Mouse (Mus musculus) erythroblast, embryonic 14.5 days (primary cell): ENCODE results near the gene Smim22. TPM values are rescaled to one million over a fixed set of nuclear protein-coding genes. Genes with fewer than 3 reads are reported as not detected.
A peak's percentile ranks its signal among the peaks of the same experiment; 100 is the strongest.

Experiments used
- H3K27me3 ChIP-seq: 2 replicates; pipeline ENCODE4 v1.6.1; 2012; ENCODE audit warnings: inconsistent platforms; ENCODE audit not compliant: control insufficient read depth
- H3K36me3 ChIP-seq: 2 replicates; pipeline ENCODE4 v1.6.1; 2012; ENCODE audit warnings: mild to moderate bottlenecking, inconsistent platforms; ENCODE audit not compliant: control insufficient read depth
- H3K4me1 ChIP-seq: 2 replicates; pipeline ENCODE4 v1.6.1; 2012; ENCODE audit warnings: inconsistent platforms; ENCODE audit not compliant: control insufficient read depth
- H3K4me3 ChIP-seq: replicated peaks from 2 replicates; pipeline ENCODE3; 2012; ENCODE audit warnings: moderate library complexity, mild to moderate bottlenecking, inconsistent platforms
- H3K9me3 ChIP-seq: 2 replicates; pipeline ENCODE4 v1.6.1; 2012; ENCODE audit warnings: low read length, inconsistent platforms, mixed read lengths; ENCODE audit not compliant: control insufficient read depth
- GATA1 ChIP-seq: IDR thresholded peaks from 2 replicates; pipeline ENCODE4 v1.6.1; 2012; ENCODE audit warnings: low read length, inconsistent platforms, mixed read lengths
- TAL1 ChIP-seq: IDR thresholded peaks from 3 replicates; pipeline ENCODE4 v1.6.1; 2012; ENCODE audit warnings: low read length, inconsistent platforms, mixed read lengths
- polyA plus RNA-seq: library from polyadenylated mRNA; stranded (reverse); fragments of >175 nt; gene quantifications from 2 replicates; pipeline ENCODE4 v1.2.3, GENCODE M21; 2012

The Smim22 gene
- polyA plus RNA-seq, 1 experiment = not detected

GRCm38 (mm10) chr16:5024021-5024420 lies 16.9 kb downstream of the Smim22 start:
- no peak overlapping the region for H3K4me3 ChIP-seq
- no peaks in the 10 kb centered on the region for H3K9me3 ChIP-seq
- H3K27me3 ChIP-seq = no peaks in the 10 kb centered on the region
- no peaks in the 10 kb centered on the region for H3K4me1 ChIP-seq
- TF ChIP-seq GATA1 (no peak), TAL1 (no peak)
- peaks cover 99% of the 10 kb centered on the region for H3K36me3 ChIP-seq

- no peaks in the 10 kb centered on the region for H3K9me3 ChIP-seq
- TF ChIP-seq TAL1 = no peak
- TF ChIP-seq GATA1 = no peak
These were observed 22.8 kb downstream of the Smim22 start for GRCm38 (mm10) chr16:5029847-5030246.

DNA sequence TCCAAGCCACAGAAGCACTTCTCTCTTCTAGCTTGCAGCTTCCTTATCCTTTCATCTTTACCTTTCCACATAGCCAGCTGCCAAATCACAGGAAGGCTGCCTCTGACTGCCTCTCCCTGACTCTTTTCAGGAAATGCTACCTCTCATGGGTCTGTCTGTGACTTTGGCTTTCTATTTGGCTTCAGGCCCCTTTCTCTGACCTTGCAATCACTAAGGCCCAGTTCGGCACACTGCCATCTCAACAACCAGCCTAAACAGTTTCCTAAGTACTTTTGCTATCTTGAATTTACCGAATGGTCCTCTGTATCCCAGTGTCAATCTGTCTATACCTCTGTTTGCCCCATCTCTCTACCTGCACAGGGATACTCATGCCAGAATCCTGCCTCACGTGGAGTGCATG lies 28.5 kb downstream of the Smim22 start:
- peaks cover 98% of the 10 kb centered on the region for H3K36me3 ChIP-seq
- no peak for TF ChIP-seq TAL1
- TF ChIP-seq GATA1 = no peak
- H3K4me3 ChIP-seq = no peak overlapping the region
- no peaks in the 10 kb centered on the region for H3K4me1 ChIP-seq
- no peaks in the 10 kb centered on the region for H3K9me3 ChIP-seq
- H3K27me3 ChIP-seq = no peaks in the 10 kb centered on the region

More at GRCm38 (mm10) chr16:5029847-5030246, 22.8 kb downstream of the Smim22 start:
- Histone ChIP-seq H3K27me3 (no peaks in the 10 kb centered on the region), H3K4me3 (no peak overlapping the region), H3K4me1 (no peaks in the 10 kb centered on the region), H3K36me3 (peaks cover 99% of the 10 kb centered on the region)

GRCm38 (mm10) chr16:5036649-5037234 lies 29.7 kb downstream of the Smim22 start:
- no peaks in the 10 kb centered on the region for H3K27me3 ChIP-seq
- H3K36me3 ChIP-seq = peaks cover 98% of the 10 kb centered on the region

DNA sequence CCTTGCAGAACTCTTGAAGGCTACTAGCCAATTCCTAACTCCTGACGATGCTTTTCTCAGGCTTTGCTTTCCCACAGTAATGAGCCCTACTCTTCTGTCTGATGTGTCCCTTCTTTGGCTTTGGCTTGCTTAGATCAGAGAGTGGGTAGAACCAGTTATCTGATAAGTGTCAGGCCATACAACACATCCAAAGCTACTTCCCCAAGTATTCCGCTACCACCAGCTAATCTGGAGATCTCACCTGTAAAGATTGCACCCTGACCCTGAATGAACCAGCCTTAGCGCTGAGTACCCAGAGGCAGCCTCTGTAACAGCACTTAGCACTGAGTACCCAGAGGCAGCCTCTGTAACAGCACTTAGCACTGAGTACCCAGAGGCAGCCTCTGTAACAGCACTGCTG lies 38.2 kb downstream of the Smim22 start:
- no peaks in the 10 kb centered on the region for H3K27me3 ChIP-seq
- no peak overlapping the region for H3K4me3 ChIP-seq
- H3K9me3 ChIP-seq = no peaks in the 10 kb centered on the region
- no peak for TF ChIP-seq TAL1
- no peak for TF ChIP-seq GATA1
- peaks cover 77% of the 10 kb centered on the region for H3K36me3 ChIP-seq
- H3K4me1 ChIP-seq = peaks cover 18% of the 10 kb centered on the region

More at GRCm38 (mm10) chr16:5036649-5037234, 29.7 kb downstream of the Smim22 start:
- H3K4me3 ChIP-seq = no peak overlapping the region
- no peak for TF ChIP-seq GATA1
- no peak for TF ChIP-seq TAL1
- H3K4me1 ChIP-seq = no peaks in the 10 kb centered on the region
- no peaks in the 10 kb centered on the region for H3K9me3 ChIP-seq

DNA sequence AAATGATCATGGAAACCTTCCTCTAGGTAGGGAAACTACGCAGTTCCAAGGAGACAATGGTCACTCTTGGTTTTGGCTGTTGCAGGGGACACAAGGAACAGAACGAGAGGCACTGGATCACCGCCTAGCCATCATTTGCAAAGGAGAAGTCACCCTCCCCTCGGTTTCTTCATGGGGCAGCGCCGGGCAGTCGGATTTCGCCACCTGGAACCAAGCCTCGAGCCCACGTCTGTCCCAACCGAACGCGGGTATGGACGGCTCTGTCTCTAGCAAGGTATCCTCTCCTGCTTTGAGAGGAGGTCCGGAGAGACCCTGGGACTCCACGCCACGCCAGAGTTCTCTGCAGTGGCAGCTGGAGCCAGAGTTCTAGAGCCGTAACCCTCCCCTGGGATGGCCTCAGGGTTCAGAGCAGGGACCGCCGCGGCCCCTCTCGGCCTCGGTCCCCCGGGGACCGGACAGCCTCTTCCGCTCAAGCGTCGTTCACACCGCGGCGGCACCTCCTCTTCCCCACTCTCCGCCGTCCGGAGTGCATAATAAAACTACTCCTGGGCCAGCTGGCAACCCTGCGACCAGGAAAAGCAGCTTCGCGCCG lies 42.2 kb downstream of the Smim22 start:
- peaks cover 60% of the 10 kb centered on the region for H3K36me3 ChIP-seq
- H3K27me3 ChIP-seq = no peaks in the 10 kb centered on the region
- TF ChIP-seq GATA1 = no peak
- TF ChIP-seq TAL1 = no peak

DNA sequence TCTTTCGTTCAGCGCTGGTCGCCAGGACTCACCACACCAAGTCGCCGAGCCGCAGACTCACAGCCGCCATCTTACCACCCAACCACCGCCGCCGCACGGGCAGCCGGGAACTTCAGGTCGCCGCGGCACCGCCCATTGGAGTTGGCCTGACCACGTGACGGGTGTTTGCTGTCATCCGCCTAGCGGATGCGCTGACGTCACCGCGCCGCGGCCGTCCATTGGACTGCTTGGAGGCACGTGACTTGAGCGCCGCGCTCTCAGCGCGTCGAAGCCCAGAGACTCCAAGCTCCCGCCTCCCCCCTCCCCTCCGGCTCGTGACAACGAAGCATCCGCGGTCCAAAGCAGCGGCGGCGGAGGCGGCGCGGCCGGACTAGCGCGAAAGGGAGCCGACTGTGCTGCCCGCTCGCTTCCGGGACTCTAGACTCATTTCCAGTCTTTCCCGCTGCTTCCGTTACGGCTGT lies 42.7 kb downstream of the Smim22 start, which contains the start of the genes Glyr1 and Ubn1:
TSS of gene Glyr1 (minus strand) at position 90 of the 461 bp plus-strand sequence.
TSS of gene Ubn1 (plus strand) at position 284 of the 461 bp plus-strand sequence.
- Histone ChIP-seq H3K4me3 (peak within 1 kb of the TSS; percentile 74), H3K36me3 (peaks cover 58% of the 10 kb centered on the region), H3K9me3 (no peaks in the 10 kb centered on the region), H3K4me1 (peaks cover 32% of the 10 kb centered on the region), H3K27me3 (no peaks in the 10 kb centered on the region)
- TF ChIP-seq TAL1 (no peak), GATA1 (no peak)

More for the DNA sequence above, 42.2 kb downstream of the Smim22 start:
- Histone ChIP-seq H3K9me3 (no peaks in the 10 kb centered on the region), H3K4me1 (peaks cover 32% of the 10 kb centered on the region), H3K4me3 (peak overlapping the region; percentile 74)

GRCm38 (mm10) chr16:5050251-5051110 lies 43.4 kb downstream of the Smim22 start:
- no peaks in the 10 kb centered on the region for H3K27me3 ChIP-seq
- H3K4me1 ChIP-seq = peaks cover 34% of the 10 kb centered on the region
- H3K9me3 ChIP-seq = no peaks in the 10 kb centered on the region
- H3K4me3 ChIP-seq = peak overlapping the region; percentile 74
- peaks cover 58% of the 10 kb centered on the region for H3K36me3 ChIP-seq
- no peak for TF ChIP-seq TAL1
- TF ChIP-seq GATA1 = no peak

Other genes with a start within 250 kb of the Smim22 start
- gene Cdip1, start 217.0 kb upstream of the Smim22 start, polyA plus RNA-seq = 0.93 and 0.95 TPM in 2 replicates
- gene 4930562C15Rik, start 171.9 kb upstream of the Smim22 start, polyA plus RNA-seq = not detected in 2 replicates
- gene Ubald1, start 127.0 kb upstream of the Smim22 start, polyA plus RNA-seq = 16.2 and 18.6 TPM in 2 replicates
- gene Mgrn1, start 121.0 kb upstream of the Smim22 start, polyA plus RNA-seq = 0.29 and 0.43 TPM in 2 replicates
- gene Nudt16l1, start 68.5 kb upstream of the Smim22 start, polyA plus RNA-seq = 0.69 and 1.1 TPM in 2 replicates
- gene Anks3, start 43.1 kb upstream of the Smim22 start, polyA plus RNA-seq = 1.9 TPM in 2 replicates
- gene Sept12, start 9.4 kb upstream of the Smim22 start, polyA plus RNA-seq = not detected in 2 replicates
- gene Rogdi, start 6.3 kb downstream of the Smim22 start, polyA plus RNA-seq = 1.0 and 1.6 TPM in 2 replicates
- gene Glyr1, start 42.6 kb downstream of the Smim22 start, polyA plus RNA-seq = 0.42 and 0.50 TPM in 2 replicates
- 1.9 and 2.3 TPM in 2 replicates for gene Ubn1, start 42.8 kb downstream of the Smim22 start, polyA plus RNA-seq
- gene Ppl, start 125.1 kb downstream of the Smim22 start, polyA plus RNA-seq = 0.01 TPM in 1 of 2 replicates, not detected in the other
- not detected in 2 replicates for gene Sec14l5, start 139.8 kb downstream of the Smim22 start, polyA plus RNA-seq
- 0.86 and 0.92 TPM in 2 replicates for gene Nagpa, start 196.7 kb downstream of the Smim22 start, polyA plus RNA-seq
- gene AU021092, start 215.0 kb downstream of the Smim22 start, polyA plus RNA-seq = not detected in 2 replicates
- 0.19 and 0.28 TPM in 2 replicates for gene Alg1, start 226.3 kb downstream of the Smim22 start, polyA plus RNA-seq
- 0.10 and 0.11 TPM in 2 replicates for gene Eef2kmt, start 248.7 kb downstream of the Smim22 start, polyA plus RNA-seq